Mouse (Mus musculus): ENCODE measurements around the gene Rcc1.

Gene Rcc1
- long read RNA-seq, experiment 1, partial matches to known transcripts: 3 of 7 reads
- long read RNA-seq, experiment 1, other reads (novel, unspliced or antisense): 0 of 7 reads
- long read RNA-seq, experiment 2, partial matches to known transcripts: 2 of 6 reads
- long read RNA-seq, experiment 2, other reads (novel, unspliced or antisense): 1 of 6 reads

- intact Hi-C loops (cut with DNase I): loop anchor here (10.0 kb wide), 1 partner anchor 161 kb away; the partner anchor contains the start of gene Sesn2
Observed at GRCm38 (mm10) chr4:132353481-132353885, at the start of gene Rcc1. TSS of gene Rcc1 (minus strand) at chr4:132353605.

DNA sequence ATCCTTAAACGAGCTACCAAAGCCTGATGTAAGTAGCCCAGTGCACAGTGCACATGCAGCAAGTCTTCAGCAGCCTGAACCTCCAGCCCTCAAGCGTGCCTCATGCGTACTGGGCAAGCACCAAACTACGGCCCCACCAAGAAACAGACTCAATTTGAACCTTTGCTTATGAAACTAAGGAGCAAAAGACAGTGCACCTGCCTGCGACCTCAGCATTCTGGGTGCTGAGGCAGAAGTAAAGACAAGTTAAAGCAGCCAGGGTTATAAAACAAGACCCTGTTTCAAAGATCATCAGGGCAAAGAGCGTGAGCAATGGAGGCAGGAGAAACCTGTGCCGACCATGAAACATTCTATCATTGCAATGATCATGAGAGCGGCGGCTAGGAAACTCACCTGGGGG is 47.6 kb upstream of the Rcc1 start:
- intact Hi-C loops (cut with DNase I): no loop called here

GRCm38 (mm10) chr4:132398863-132399262 is 45.5 kb upstream of the Rcc1 start:
- intact Hi-C loops (cut with DNase I): no loop called here

- intact Hi-C loops (cut with DNase I): no loop called here
Observed at GRCm38 (mm10) chr4:132398045-132398774, 44.8 kb upstream of the Rcc1 start.

DNA sequence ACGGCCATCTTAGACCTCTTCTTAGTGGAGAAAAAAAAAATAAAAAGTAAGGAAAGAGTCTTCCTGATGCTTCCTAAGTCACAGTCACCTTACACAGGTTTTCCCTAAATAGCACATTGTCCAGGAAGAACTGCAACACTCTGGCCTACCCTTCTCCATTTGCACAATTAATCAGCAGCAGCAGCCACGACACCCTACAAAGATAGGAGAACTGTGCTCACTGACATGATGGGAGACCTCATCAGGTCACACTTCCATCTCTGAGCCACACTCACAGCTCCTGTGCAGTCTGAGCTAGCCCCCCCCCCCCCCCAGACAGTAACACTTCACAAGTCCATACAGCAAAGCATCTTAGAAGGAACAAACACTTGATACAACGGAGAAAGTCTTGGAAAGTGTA is 43.7 kb upstream of the Rcc1 start:
- intact Hi-C loops (cut with DNase I): no loop called here

- intact Hi-C loops (cut with DNase I): no loop called here
Observed at GRCm38 (mm10) chr4:132396251-132396650, 42.8 kb upstream of the Rcc1 start.

DNA sequence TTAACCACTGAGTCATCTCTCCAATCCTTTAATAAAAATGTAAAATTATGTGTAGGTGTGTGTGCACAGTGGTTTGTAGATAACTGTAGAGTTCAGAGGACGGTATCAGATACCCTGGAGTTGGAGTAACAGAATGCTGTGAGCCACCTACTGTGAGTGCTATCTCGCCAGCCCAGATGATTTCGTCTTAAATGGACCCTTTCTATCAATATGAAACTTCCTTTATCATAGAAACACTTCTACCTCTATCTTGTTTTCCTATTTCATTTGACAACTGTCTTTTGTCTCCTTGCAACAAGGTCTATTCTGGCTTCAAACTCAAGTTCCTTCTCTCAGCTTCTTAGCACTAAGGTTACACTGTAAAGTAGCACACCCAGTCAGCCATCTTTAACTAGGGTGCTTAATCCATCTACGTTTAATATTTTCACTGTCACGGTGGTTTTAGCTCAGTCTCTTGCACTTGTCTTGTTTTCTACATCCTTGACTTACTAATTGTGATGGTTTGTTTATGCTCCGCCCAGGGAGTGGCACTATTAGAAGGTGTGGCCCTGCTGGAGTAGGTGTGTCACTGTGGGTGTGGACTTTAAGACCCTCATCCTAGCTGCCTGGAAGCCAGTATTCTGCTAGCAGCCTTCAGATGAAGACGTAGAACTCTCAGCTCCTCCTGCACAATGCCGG is 37.8 kb upstream of the Rcc1 start:
- intact Hi-C loops (cut with DNase I): no loop called here

DNA sequence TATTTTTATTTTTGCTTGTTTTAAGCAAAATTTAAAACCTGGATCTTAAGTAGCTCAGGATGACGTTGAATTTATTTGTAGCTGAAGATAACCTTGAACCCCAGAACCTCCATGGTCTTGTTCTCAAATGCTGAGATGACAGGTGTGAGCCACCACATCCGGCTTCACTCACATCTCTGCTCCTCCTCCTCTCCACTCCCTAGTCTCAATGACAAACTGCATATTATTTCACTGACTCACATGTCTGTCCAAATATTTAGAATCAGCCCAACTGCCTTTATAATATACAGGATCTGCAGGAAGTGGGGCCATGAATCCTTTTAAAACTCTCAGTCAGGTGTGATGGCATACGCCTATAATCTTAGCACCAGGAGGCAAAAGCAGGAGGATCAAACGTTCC is 35.9 kb upstream of the Rcc1 start:
- intact Hi-C loops (cut with DNase I): no loop called here

DNA sequence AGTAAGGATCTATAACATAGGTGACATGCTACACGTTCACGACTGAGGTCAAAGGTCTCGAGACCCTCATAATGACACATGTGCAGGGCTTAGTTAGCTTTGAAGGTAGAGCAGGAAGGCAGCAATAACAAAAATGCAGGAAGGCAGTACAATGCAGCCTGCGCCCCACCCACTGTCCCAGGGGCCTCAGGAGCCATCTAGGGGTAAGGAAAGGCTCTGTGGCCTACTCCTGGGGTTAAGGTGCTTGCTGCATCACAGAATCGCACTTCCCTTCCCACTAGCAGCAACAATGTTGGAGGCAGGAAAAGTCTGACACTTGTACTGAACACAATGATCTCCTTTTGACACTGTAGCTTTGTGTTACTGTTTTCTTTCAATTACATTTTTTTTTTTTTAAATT is 34.2 kb upstream of the Rcc1 start:
- intact Hi-C loops (cut with DNase I): no loop called here

GRCm38 (mm10) chr4:132386846-132387245 is 33.4 kb upstream of the Rcc1 start:
- intact Hi-C loops (cut with DNase I): no loop called here

GRCm38 (mm10) chr4:132385771-132386410 is 32.5 kb upstream of the Rcc1 start:
- intact Hi-C loops (cut with DNase I): no loop called here

DNA sequence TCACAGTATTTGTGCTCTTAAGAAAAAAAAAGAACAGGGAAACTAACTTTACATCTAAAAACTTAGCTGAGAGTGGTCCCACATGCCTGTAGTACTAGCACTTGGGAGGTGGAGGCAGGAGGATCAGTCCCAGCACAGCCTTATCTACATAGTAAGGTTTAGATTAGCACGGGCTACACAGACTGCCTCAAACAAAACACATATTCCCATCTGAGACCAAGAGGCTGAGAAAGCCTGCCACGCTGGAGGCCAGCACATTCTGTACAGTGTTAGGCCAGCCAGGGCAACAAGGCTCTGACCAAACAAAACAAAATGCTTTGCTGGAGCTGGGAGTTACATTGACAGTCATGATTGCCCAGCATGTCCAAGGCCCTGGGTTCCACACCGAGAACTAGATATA is 30.1 kb upstream of the Rcc1 start:
- intact Hi-C loops (cut with DNase I): no loop called here

DNA sequence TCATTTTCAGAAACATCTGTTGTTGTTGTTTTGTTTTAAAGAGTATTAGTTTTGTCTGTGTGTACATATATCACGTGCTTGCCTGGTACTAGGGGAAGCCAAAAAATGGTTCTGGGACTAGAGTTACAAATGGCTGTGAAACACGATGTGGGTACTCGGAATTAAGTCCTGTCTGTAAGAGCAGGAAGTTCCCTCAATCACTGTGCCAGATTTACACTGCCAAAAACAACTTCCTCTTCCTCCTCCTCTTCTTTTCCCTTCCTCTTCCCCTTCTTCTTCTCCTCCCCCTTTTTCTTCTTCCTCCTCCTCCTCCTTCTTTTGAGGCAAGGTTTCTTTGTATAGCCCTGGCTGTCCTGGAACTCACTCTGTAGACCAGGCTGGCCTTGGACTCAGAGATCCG is 28.9 kb upstream of the Rcc1 start:
- intact Hi-C loops (cut with DNase I): no loop called here

DNA sequence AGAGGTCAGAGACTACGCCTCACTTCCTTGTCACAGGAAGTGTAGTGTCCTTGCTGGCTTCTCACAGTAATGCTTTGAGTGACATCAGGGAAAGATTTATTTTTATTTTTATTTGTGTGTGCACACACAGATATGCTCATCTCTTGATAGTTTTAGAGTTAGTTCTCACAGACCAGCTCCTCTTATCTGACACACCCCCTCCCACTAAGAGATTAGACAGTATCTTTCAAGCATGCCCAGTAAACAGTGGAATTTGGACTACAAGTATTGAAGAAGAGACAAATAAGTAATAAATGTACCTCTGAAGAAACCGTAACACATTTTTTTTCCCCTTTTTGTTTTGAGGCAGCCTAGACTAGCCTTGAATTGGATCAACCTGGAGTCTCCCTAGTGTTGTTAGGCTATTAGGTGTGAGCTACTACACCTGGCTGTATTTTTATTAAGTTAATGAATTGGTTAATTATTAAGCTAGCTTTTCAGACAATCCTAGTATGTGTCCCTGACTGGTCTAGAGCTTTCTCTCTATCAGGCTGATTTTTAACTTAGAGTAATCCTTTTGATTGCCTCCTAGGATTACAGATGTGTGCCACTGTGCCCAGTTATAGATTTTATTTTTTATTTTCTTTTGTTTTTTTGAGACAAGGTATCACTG is 27.7 kb upstream of the Rcc1 start:
- intact Hi-C loops (cut with DNase I): no loop called here

DNA sequence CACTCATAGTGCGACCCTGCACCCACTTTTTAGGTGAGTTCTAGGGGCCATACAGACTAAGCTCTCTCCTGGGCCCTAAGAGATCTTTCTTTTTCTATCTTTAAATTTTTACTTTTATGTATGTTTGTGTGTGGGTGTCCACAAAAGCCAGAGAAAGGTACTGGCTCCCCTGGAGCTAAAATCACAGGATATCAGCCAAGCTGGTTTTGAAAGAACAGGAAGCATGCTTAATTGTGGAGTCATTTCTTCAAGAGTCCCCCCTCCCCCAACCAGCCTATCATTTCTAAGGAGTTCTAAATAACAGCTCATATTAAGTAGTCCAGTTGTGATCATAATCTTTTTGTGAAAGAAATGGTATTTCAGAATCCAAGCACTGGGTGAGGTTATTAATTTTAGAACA is 20.4 kb upstream of the Rcc1 start:
- intact Hi-C loops (cut with DNase I): loop anchor here (5.0 kb wide), 1 partner anchor 38 kb away; no protein-coding TSS in a partner anchor

DNA sequence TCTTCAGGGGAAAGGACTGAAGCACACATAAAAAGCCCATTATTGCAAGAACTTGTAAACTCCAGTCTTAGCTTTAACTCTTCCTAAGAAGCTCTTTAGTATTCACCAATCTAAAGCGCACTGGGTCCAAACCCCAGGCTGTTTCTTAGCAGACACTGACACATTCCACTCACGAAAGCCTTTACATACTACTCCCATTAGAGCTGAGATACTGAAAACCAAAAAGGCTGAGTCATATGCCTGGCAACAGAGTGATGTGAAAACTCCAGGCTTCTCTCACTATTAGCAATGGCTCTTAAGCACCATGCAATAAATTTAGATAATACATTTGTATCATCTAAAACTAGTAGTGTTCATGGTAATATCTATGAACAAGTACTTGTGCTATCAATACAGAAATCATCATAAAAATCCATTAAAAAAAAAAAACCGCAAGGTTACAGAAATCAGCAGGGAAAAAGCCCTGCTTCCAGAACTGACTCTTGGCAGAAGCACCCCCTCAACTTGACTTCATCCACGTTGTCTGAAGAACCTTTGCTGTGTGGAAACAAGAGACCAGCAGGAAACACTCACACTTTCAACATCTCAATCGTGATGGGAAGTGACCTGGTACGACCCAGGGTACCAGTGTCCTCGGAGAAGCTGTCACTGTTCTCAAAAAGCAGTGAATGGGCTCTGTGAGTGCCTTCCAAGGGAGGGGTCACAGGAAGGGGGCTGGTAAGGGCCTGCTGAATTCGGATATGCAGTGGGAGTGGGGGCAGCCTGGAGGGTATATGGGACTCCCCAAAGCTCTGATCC is 16.7 kb upstream of the Rcc1 start:
- intact Hi-C loops (cut with DNase I): loop anchor here (5.0 kb wide), 1 partner anchor 42 kb away; no protein-coding TSS in a partner anchor

DNA sequence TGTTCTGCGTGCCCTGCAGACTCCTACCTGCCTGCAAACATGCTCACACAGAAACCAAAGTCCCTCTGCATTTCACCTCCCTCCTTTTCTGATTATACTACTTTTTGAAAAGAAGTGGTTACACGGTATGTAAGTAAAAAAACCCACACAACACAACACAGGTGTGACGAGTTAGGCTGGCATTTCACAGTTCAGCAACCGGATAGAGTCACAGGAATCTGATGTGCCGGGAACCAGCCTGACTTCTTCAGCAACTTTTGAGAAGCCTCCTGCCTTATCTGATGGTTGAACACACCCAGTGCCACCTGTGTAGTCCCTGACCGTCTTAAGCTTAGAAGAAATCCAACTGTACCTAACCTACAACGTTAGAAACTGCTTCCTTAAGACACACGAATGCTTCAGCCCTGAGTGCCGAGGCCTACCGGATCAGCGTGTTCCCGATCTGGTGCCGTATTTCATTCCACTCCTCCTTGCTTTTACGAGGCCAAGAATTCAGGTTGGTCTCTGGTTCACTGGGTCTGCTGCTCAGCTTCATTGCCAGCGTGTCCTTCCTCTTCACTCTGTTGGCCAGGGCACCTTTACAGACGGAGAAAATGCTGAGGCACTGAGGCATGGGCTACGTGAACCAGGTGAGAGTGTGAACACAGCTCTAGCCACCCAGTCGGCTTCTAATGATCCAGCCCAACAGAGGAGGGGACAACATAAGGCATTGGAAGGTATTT is 14.2 kb upstream of the Rcc1 start:
- intact Hi-C loops (cut with DNase I): no loop called here

DNA sequence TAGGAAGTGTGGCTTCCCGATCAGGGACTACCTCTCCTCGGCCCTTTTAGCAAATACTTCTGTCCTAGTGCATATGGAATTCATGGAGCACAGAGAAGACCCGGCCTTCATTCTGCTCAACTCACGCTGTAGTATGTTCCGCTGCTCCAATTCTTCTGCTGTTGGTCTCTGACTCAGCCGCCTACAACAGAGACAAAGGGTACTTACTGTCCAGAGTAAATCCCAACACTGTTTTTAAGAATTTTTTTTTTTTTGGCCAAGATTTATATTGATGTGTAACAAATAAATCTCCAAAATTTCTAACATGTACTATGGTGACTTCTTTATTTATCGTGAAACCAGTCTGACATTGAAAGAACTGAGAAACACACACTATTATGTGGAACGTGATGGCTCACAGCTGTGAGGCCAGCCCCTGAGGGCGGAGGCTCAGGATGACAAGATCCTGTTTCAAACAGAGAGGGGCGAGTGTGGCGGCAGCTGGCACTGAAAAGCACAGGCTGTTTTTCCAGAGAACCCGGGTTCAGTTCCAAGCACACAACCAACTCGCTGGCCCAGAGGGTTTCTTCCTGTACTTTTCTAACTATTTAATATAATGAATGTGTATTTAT is 12.2 kb upstream of the Rcc1 start:
- intact Hi-C loops (cut with DNase I): no loop called here

DNA sequence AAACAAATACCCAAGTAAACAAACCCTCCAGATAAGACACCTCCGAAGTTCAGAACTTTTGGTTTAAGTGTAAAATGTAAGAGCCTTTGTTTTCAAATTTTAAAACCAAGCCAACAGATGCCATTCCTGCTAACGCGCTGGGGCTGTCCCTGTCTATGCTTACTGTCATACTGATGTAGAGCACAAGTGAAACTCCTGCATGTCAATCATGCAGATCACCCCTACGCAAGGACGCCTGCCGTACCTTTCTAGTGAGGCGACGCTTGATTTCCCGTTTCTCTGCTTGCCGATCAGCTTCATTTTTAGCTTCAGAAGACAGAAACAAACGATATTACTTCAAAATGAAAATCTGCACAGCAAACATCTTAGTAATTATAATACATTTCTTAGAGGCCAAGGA is 10.1 kb upstream of the Rcc1 start:
- intact Hi-C loops (cut with DNase I): no loop called here
